Mouse (Mus musculus) limb, embryonic 14.5 days (tissue): ENCODE measurements around the gene Tmem132a. TPM values are rescaled to one million over a fixed set of nuclear protein-coding genes. Genes with fewer than 3 reads are reported as not detected.

Experiments
- ATAC-seq: fragments of 200-750 bp; cut with Nextera tagmentation; 2 replicates; pipeline ENCODE4 v1.8.0; 2017; ENCODE audit warnings: low read depth, moderate number of reproducible peaks, moderate TSS enrichment; ENCODE audit not compliant: low FRiP score
- DNase-seq: peaks from one replicate; pipeline ENCODE4 v3.0.0-alpha.2; 2015; ENCODE audit warnings: low spot score
- H3K27ac ChIP-seq: fragments of 300-500 bp; sonication (generic); replicated peaks from 2 replicates; pipeline ENCODE4 v1.5.1; 2014; ENCODE audit warnings: low read depth, mild to moderate bottlenecking, low read length, moderate library complexity, mixed read lengths
- H3K27me3 ChIP-seq: fragments of 300-500 bp; sonication (generic); 2 replicates; pipeline ENCODE4 v1.6.1; 2014; ENCODE audit warnings: low read length, mixed read lengths; ENCODE audit not compliant: control insufficient read depth, insufficient read depth
- H3K36me3 ChIP-seq: fragments of 300-500 bp; sonication (generic); 2 replicates; pipeline ENCODE4 v1.6.1; 2014; ENCODE audit warnings: mild to moderate bottlenecking, low read length, moderate library complexity, mixed read lengths; ENCODE audit not compliant: control insufficient read depth, insufficient read depth
- H3K4me1 ChIP-seq: fragments of 300-500 bp; sonication (generic); 2 replicates; pipeline ENCODE4 v1.6.1; 2014; ENCODE audit warnings: antibody characterized with exemption, low read length, mixed read lengths; ENCODE audit not compliant: control insufficient read depth, insufficient read depth
- H3K4me2 ChIP-seq: fragments of 300-500 bp; sonication (generic); replicated peaks from 2 replicates; pipeline ENCODE4 v1.6.1; 2014; ENCODE audit warnings: low read depth, mild to moderate bottlenecking, low read length, moderate library complexity; ENCODE audit not compliant: severe bottlenecking
- H3K4me3 ChIP-seq: fragments of 300-500 bp; sonication (generic); replicated peaks from 2 replicates; pipeline ENCODE4 v1.5.1; 2014; ENCODE audit warnings: low read length
- H3K9ac ChIP-seq: fragments of 300-500 bp; sonication (generic); 2 replicates; pipeline ENCODE4 v1.6.1; 2014; ENCODE audit warnings: mild to moderate bottlenecking, low read depth, low read length, moderate library complexity; ENCODE audit not compliant: severe bottlenecking
- H3K9me3 ChIP-seq: fragments of 300-500 bp; sonication (generic); 2 replicates; pipeline ENCODE4 v1.6.1; 2016; ENCODE audit warnings: low read length; ENCODE audit not compliant: control insufficient read depth
- POLR2A ChIP-seq: fragments of 200-500 bp; IDR thresholded peaks from 2 replicates; pipeline ENCODE4 v1.8.0; 2012; ENCODE audit warnings: inconsistent platforms, mild to moderate bottlenecking, moderate library complexity, borderline replicate concordance; ENCODE audit not compliant: insufficient read depth, insufficient read length; ENCODE audit errors: extremely low read depth
- WGBS: fragments of 180-500 bp; shearing (Covaris S2); extraction: QIAGEN DNeasy Blood & Tissue Kit; methylation state at CpG from one replicate; pipeline ENCODE4 v1.1.7; 2014; 5-methylcytosine and 5-hydroxymethylcytosine counted together
- polyA plus RNA-seq, 2 experiments: library from polyadenylated mRNA; depleted of rRNA in 1 of 2; stranded (reverse) in 1 of 2; unstranded in 1 of 2; fragments of >200 nt; fragmentation: Nextera tagmentation in 1 of 2; extraction: Ambion mirVana in 1 of 2; gene quantifications; 2 replicates each; pipeline versions ENCODE4 v1.2.1 to v1.2.3; 2012 to 2014

Gene Tmem132a
- polyA plus RNA-seq, 2 experiments = 67.8 to 150 TPM

- WGBS = 96% methylated on average over 5 of the region's 5 CpGs
- Histone ChIP-seq H3K27ac (no peak overlapping the region), H3K4me2 (no peak overlapping the region), H3K4me1 (no peaks in the 10 kb centered on the region), H3K9me3 (no peaks in the 10 kb centered on the region), H3K4me3 (no peak overlapping the region), H3K27me3 (no peaks in the 10 kb centered on the region), H3K36me3 (no peaks in the 10 kb centered on the region), H3K9ac (no peak overlapping the region)
- TF ChIP-seq POLR2A = no peak
- no peak for ATAC-seq
- no peak for DNase-seq
Measured at GRCm38 (mm10) chr19:10813039-10813438, 56.7 kb downstream of the Tmem132a start.

- H3K27ac ChIP-seq = no peak overlapping the region
- no peak overlapping the region for H3K4me3 ChIP-seq
- ATAC-seq (no peak), DNase-seq (no peak)
- no peak for TF ChIP-seq POLR2A
- 83% methylated on average over 6 of the region's 6 CpGs for WGBS
- H3K36me3 ChIP-seq = no peaks in the 10 kb centered on the region
- no peaks in the 10 kb centered on the region for H3K4me1 ChIP-seq
- no peaks in the 10 kb centered on the region for H3K27me3 ChIP-seq
- no peak overlapping the region for H3K9ac ChIP-seq
- no peak overlapping the region for H3K4me2 ChIP-seq
- H3K9me3 ChIP-seq = no peaks in the 10 kb centered on the region
Measured at GRCm38 (mm10) chr19:10811471-10811870, 58.3 kb downstream of the Tmem132a start.

GRCm38 (mm10) chr19:10810176-10810492 lies 59.6 kb downstream of the Tmem132a start:
- no peak overlapping the region for H3K4me3 ChIP-seq
- no peak for ATAC-seq
- WGBS = 42% methylated on average over 4 of the region's 4 CpGs
- no peak overlapping the region for H3K27ac ChIP-seq
- no peak overlapping the region for H3K4me2 ChIP-seq
- H3K4me1 ChIP-seq = no peaks in the 10 kb centered on the region
- no peak for DNase-seq
- no peak overlapping the region for H3K9ac ChIP-seq
- H3K27me3 ChIP-seq = no peaks in the 10 kb centered on the region
- H3K36me3 ChIP-seq = no peaks in the 10 kb centered on the region
- no peaks in the 10 kb centered on the region for H3K9me3 ChIP-seq
- no peak for TF ChIP-seq POLR2A

- H3K9ac ChIP-seq = no peak overlapping the region
- DNase-seq (peak; percentile 15), ATAC-seq (no peak)
- no peak overlapping the region for H3K4me2 ChIP-seq
- H3K4me1 ChIP-seq = no peaks in the 10 kb centered on the region
- H3K4me3 ChIP-seq = no peak overlapping the region
- H3K36me3 ChIP-seq = no peaks in the 10 kb centered on the region
- WGBS = 67% methylated on average over 11 of the region's 11 CpGs
- H3K9me3 ChIP-seq = no peaks in the 10 kb centered on the region
- no peak for TF ChIP-seq POLR2A
- H3K27me3 ChIP-seq = no peaks in the 10 kb centered on the region
- no peak overlapping the region for H3K27ac ChIP-seq
Measured at GRCm38 (mm10) chr19:10809428-10810175, 60.1 kb downstream of the Tmem132a start.

- H3K9ac ChIP-seq = no peak overlapping the region
- no peak overlapping the region for H3K4me3 ChIP-seq
- no peak overlapping the region for H3K27ac ChIP-seq
- no peak overlapping the region for H3K4me2 ChIP-seq
- no peaks in the 10 kb centered on the region for H3K36me3 ChIP-seq
- no peaks in the 10 kb centered on the region for H3K27me3 ChIP-seq
- ATAC-seq (no peak), DNase-seq (no peak)
- no peak for TF ChIP-seq POLR2A
- no peaks in the 10 kb centered on the region for H3K9me3 ChIP-seq
- H3K4me1 ChIP-seq = no peaks in the 10 kb centered on the region
- 86% methylated on average over 12 of the region's 12 CpGs for WGBS
Measured at GRCm38 (mm10) chr19:10808524-10809233, 61.1 kb downstream of the Tmem132a start.

Other genes starting within 250 kb of the Tmem132a start
- 7.0 and 10.2 TPM in 2 replicates for gene Vwce, start 235.7 kb downstream of the Tmem132a start, polyA plus RNA-seq (2012; rRNA removed)
- gene Vwce, start 235.7 kb downstream of the Tmem132a start, polyA plus RNA-seq (2014; fragmentation: Nextera tagmentation; extraction: Ambion mirVana) = 3.2 TPM in 2 replicates
- gene Pga5, start 191.9 kb downstream of the Tmem132a start, polyA plus RNA-seq (2012; rRNA removed) = 0.12 and 0.23 TPM in 2 replicates
- not detected in 2 replicates for gene Pga5, start 191.9 kb downstream of the Tmem132a start, polyA plus RNA-seq (2014; fragmentation: Nextera tagmentation; extraction: Ambion mirVana)
- gene Vps37c, start 181.2 kb downstream of the Tmem132a start, polyA plus RNA-seq (2012; rRNA removed) = 30.2 and 37.4 TPM in 2 replicates
- 37.6 and 42.6 TPM in 2 replicates for gene Vps37c, start 181.2 kb downstream of the Tmem132a start, polyA plus RNA-seq (2014; fragmentation: Nextera tagmentation; extraction: Ambion mirVana)
- 0.16 and 0.28 TPM in 2 replicates for gene Cd5, start 130.9 kb downstream of the Tmem132a start, polyA plus RNA-seq (2012; rRNA removed)
- 0.23 and 0.51 TPM in 2 replicates for gene Cd5, start 130.9 kb downstream of the Tmem132a start, polyA plus RNA-seq (2014; fragmentation: Nextera tagmentation; extraction: Ambion mirVana)
- 0.04 and 0.10 TPM in 2 replicates for gene Cd6, start 39.9 kb downstream of the Tmem132a start, polyA plus RNA-seq (2012; rRNA removed)
- 0.29 TPM in 1 of 2 replicates, not detected in the other for gene Cd6, start 39.9 kb downstream of the Tmem132a start, polyA plus RNA-seq (2014; fragmentation: Nextera tagmentation; extraction: Ambion mirVana)
- 1.7 and 1.9 TPM in 2 replicates for gene Slc15a3, start 30.2 kb downstream of the Tmem132a start, polyA plus RNA-seq (2012; rRNA removed)
- 1.1 and 2.1 TPM in 2 replicates for gene Slc15a3, start 30.2 kb downstream of the Tmem132a start, polyA plus RNA-seq (2014; fragmentation: Nextera tagmentation; extraction: Ambion mirVana)
- gene Tmem109, start 12.1 kb upstream of the Tmem132a start, polyA plus RNA-seq (2012; rRNA removed) = 106 and 124 TPM in 2 replicates
- gene Tmem109, start 12.1 kb upstream of the Tmem132a start, polyA plus RNA-seq (2014; fragmentation: Nextera tagmentation; extraction: Ambion mirVana) = 126 and 128 TPM in 2 replicates
- gene Prpf19, start 25.3 kb upstream of the Tmem132a start, polyA plus RNA-seq (2012; rRNA removed) = 360 and 433 TPM in 2 replicates
- gene Prpf19, start 25.3 kb upstream of the Tmem132a start, polyA plus RNA-seq (2014; fragmentation: Nextera tagmentation; extraction: Ambion mirVana) = 39.7 and 43.6 TPM in 2 replicates
- 0.04 TPM in 1 of 2 replicates, not detected in the other for gene Zp1, start 50.7 kb upstream of the Tmem132a start, polyA plus RNA-seq (2012; rRNA removed)
- gene Zp1, start 50.7 kb upstream of the Tmem132a start, polyA plus RNA-seq (2014; fragmentation: Nextera tagmentation; extraction: Ambion mirVana) = not detected in 2 replicates
- 0.15 and 0.33 TPM in 2 replicates for gene Ptgdr2, start 67.2 kb upstream of the Tmem132a start, polyA plus RNA-seq (2012; rRNA removed)
- gene Ptgdr2, start 67.2 kb upstream of the Tmem132a start, polyA plus RNA-seq (2014; fragmentation: Nextera tagmentation; extraction: Ambion mirVana) = 0.07 TPM in 2 replicates
- 10.3 and 11.2 TPM in 2 replicates for gene Ccdc86, start 79.3 kb upstream of the Tmem132a start, polyA plus RNA-seq (2012; rRNA removed)
- 22.4 and 23.8 TPM in 2 replicates for gene Ccdc86, start 79.3 kb upstream of the Tmem132a start, polyA plus RNA-seq (2014; fragmentation: Nextera tagmentation; extraction: Ambion mirVana)
- 0.08 and 0.27 TPM in 2 replicates for gene Ms4a10, start 104.7 kb upstream of the Tmem132a start, polyA plus RNA-seq (2012; rRNA removed)
- 0.57 TPM in 1 of 2 replicates, not detected in the other for gene Ms4a10, start 104.7 kb upstream of the Tmem132a start, polyA plus RNA-seq (2014; fragmentation: Nextera tagmentation; extraction: Ambion mirVana)
- gene Ms4a15, start 123.3 kb upstream of the Tmem132a start, polyA plus RNA-seq (2012; rRNA removed) = not detected in 2 replicates
- gene Ms4a15, start 123.3 kb upstream of the Tmem132a start, polyA plus RNA-seq (2014; fragmentation: Nextera tagmentation; extraction: Ambion mirVana) = not detected in 2 replicates
- gene Ms4a18, start 148.1 kb upstream of the Tmem132a start, polyA plus RNA-seq (2012; rRNA removed) = 0.05 TPM in 1 of 2 replicates, not detected in the other
- not detected in 2 replicates for gene Ms4a18, start 148.1 kb upstream of the Tmem132a start, polyA plus RNA-seq (2014; fragmentation: Nextera tagmentation; extraction: Ambion mirVana)
- 0.06 TPM in 1 of 2 replicates, not detected in the other for gene Ms4a8a, start 211.2 kb upstream of the Tmem132a start, polyA plus RNA-seq (2012; rRNA removed)
- not detected in 2 replicates for gene Ms4a8a, start 211.2 kb upstream of the Tmem132a start, polyA plus RNA-seq (2014; fragmentation: Nextera tagmentation; extraction: Ambion mirVana)